Mouse (Mus musculus): ENCODE data around the gene Ostm1. TPM values are rescaled to one million over a fixed set of nuclear protein-coding genes. Genes with fewer than 3 reads are reported as not detected.

Ostm1 gene
- polyA plus RNA-seq, 1 experiment from 2014 or later: 12.1 TPM

- Histone ChIP-seq H3K9me3 (ENCODE audit: low read length) (no peaks in the 10 kb centered on the region), H3K9ac (replicated peaks) (no peak overlapping the region), H3K36me3 (replicated peaks; ENCODE audit: insufficient read depth, low read length) (no peaks in the 10 kb centered on the region), H3K27me3 (ENCODE audit: insufficient read depth, low read length) (peaks cover 22% of the 10 kb centered on the region), H3K4me1 (ENCODE audit: insufficient read depth) (no peaks in the 10 kb centered on the region), H3K4me3 (ENCODE audit: low read depth, low read length) (no peak overlapping the region), H3K4me2 (ENCODE audit: low read depth, low read length) (no peak overlapping the region), H3K27ac (ENCODE audit: low read depth) (no peak overlapping the region)
- ATAC-seq: no peak
- TF ChIP-seq EP300 (IDR thresholded peaks at IDR 0.05; ENCODE audit: low read depth) (no peak), CTCF (IDR thresholded peaks at IDR 0.05; ENCODE audit: low read depth) (no peak)
- WGBS (ENCODE audit: insufficient replicate concordance): 66% methylated on average over 5 of the region's 5 CpGs
- no peak for DNase-seq
These were observed 23.9 kb upstream of the Ostm1 start for GRCm38 (mm10) chr10:42559581-42560200.

GRCm38 (mm10) chr10:42562272-42562671 lies 21.4 kb upstream of the Ostm1 start:
- TF ChIP-seq EP300 (IDR thresholded peaks at IDR 0.05; ENCODE audit: low read depth): no peak
- no peak for TF ChIP-seq CTCF (IDR thresholded peaks at IDR 0.05; ENCODE audit: low read depth)
- Histone ChIP-seq H3K27me3 (ENCODE audit: insufficient read depth, low read length) (peaks cover 41% of the 10 kb centered on the region), H3K4me1 (ENCODE audit: insufficient read depth) (no peaks in the 10 kb centered on the region), H3K27ac (ENCODE audit: low read depth) (no peak overlapping the region), H3K4me2 (ENCODE audit: low read depth, low read length) (no peak overlapping the region), H3K9me3 (ENCODE audit: low read length) (no peaks in the 10 kb centered on the region), H3K4me3 (ENCODE audit: low read depth, low read length) (no peak overlapping the region), H3K36me3 (replicated peaks; ENCODE audit: insufficient read depth, low read length) (no peaks in the 10 kb centered on the region), H3K9ac (replicated peaks) (no peak overlapping the region)
- ATAC-seq (no peak; the same call in 1 of the 2 replicates), DNase-seq (peak; percentile 62)
- WGBS (ENCODE audit: insufficient replicate concordance): 2% methylated on average over 12 of the region's 12 CpGs

GRCm38 (mm10) chr10:42572567-42572966 lies 11.1 kb upstream of the Ostm1 start:
- no peak overlapping the region for H3K4me2 ChIP-seq (ENCODE audit: low read depth, low read length)
- H3K9ac ChIP-seq (replicated peaks): no peak overlapping the region
- H3K27ac ChIP-seq (ENCODE audit: low read depth): no peak overlapping the region
- no peak for ATAC-seq
- DNase-seq: no peak
- H3K27me3 ChIP-seq (ENCODE audit: insufficient read depth, low read length): peaks cover 92% of the 10 kb centered on the region
- WGBS (ENCODE audit: insufficient replicate concordance): 4% methylated on average over 20 of the region's 20 CpGs
- no peaks in the 10 kb centered on the region for H3K36me3 ChIP-seq (replicated peaks; ENCODE audit: insufficient read depth, low read length)
- no peaks in the 10 kb centered on the region for H3K9me3 ChIP-seq (ENCODE audit: low read length)
- TF ChIP-seq CTCF (IDR thresholded peaks at IDR 0.05; ENCODE audit: low read depth) (no peak), EP300 (IDR thresholded peaks at IDR 0.05; ENCODE audit: low read depth) (no peak)
- H3K4me1 ChIP-seq (ENCODE audit: insufficient read depth): no peaks in the 10 kb centered on the region
- no peak overlapping the region for H3K4me3 ChIP-seq (ENCODE audit: low read depth, low read length)

GRCm38 (mm10) chr10:42572971-42573370 lies 10.7 kb upstream of the Ostm1 start:
- H3K4me2 ChIP-seq (ENCODE audit: low read depth, low read length): no peak overlapping the region
- H3K4me3 ChIP-seq (ENCODE audit: low read depth, low read length): no peak overlapping the region
- H3K9ac ChIP-seq (replicated peaks): no peak overlapping the region
- H3K27ac ChIP-seq (ENCODE audit: low read depth): no peak overlapping the region
- ATAC-seq (no peak), DNase-seq (no peak)
- TF ChIP-seq CTCF (IDR thresholded peaks at IDR 0.05; ENCODE audit: low read depth) (no peak), EP300 (IDR thresholded peaks at IDR 0.05; ENCODE audit: low read depth) (no peak)
- no peaks in the 10 kb centered on the region for H3K9me3 ChIP-seq (ENCODE audit: low read length)
- WGBS (ENCODE audit: insufficient replicate concordance): 4% methylated on average over 15 of the region's 15 CpGs
- H3K36me3 ChIP-seq (replicated peaks; ENCODE audit: insufficient read depth, low read length): no peaks in the 10 kb centered on the region
- H3K4me1 ChIP-seq (ENCODE audit: insufficient read depth): no peaks in the 10 kb centered on the region
- H3K27me3 ChIP-seq (ENCODE audit: insufficient read depth, low read length): peaks cover 93% of the 10 kb centered on the region

GRCm38 (mm10) chr10:42574639-42575038 lies 9.0 kb upstream of the Ostm1 start:
- Histone ChIP-seq H3K27ac (ENCODE audit: low read depth) (no peak overlapping the region), H3K9me3 (ENCODE audit: low read length) (no peaks in the 10 kb centered on the region), H3K4me3 (ENCODE audit: low read depth, low read length) (no peak overlapping the region), H3K27me3 (ENCODE audit: insufficient read depth, low read length) (peaks cover 97% of the 10 kb centered on the region), H3K4me1 (ENCODE audit: insufficient read depth) (peaks cover 4% of the 10 kb centered on the region; the same call in 1 of the 2 replicates), H3K4me2 (ENCODE audit: low read depth, low read length) (no peak overlapping the region), H3K9ac (replicated peaks) (no peak overlapping the region), H3K36me3 (replicated peaks; ENCODE audit: insufficient read depth, low read length) (no peaks in the 10 kb centered on the region)
- ATAC-seq: no peak
- whole genome bisulfite sequencing (ENCODE audit: insufficient replicate concordance): 4% methylated on average over 10 of the region's 10 CpGs
- TF ChIP-seq EP300 (IDR thresholded peaks at IDR 0.05; ENCODE audit: low read depth) (no peak), CTCF (IDR thresholded peaks at IDR 0.05; ENCODE audit: low read depth) (no peak)
- DNase-seq: no peak

GRCm38 (mm10) chr10:42577525-42578280 lies 5.9 kb upstream of the Ostm1 start:
- H3K9ac ChIP-seq (replicated peaks): no peak overlapping the region
- H3K4me1 ChIP-seq (ENCODE audit: insufficient read depth): peaks cover 7% of the 10 kb centered on the region
- no peak for TF ChIP-seq EP300 (IDR thresholded peaks at IDR 0.05; ENCODE audit: low read depth)
- no peak for TF ChIP-seq CTCF (IDR thresholded peaks at IDR 0.05; ENCODE audit: low read depth)
- H3K4me2 ChIP-seq (ENCODE audit: low read depth, low read length): no peak overlapping the region
- ATAC-seq (no peak), DNase-seq (no peak)
- no peaks in the 10 kb centered on the region for H3K9me3 ChIP-seq (ENCODE audit: low read length)
- 2% methylated on average over 15 of the region's 15 CpGs for WGBS (ENCODE audit: insufficient replicate concordance)
- H3K27me3 ChIP-seq (ENCODE audit: insufficient read depth, low read length): peaks cover 100% of the 10 kb centered on the region
- no peaks in the 10 kb centered on the region for H3K36me3 ChIP-seq (replicated peaks; ENCODE audit: insufficient read depth, low read length)
- H3K4me3 ChIP-seq (ENCODE audit: low read depth, low read length): no peak overlapping the region
- H3K27ac ChIP-seq (ENCODE audit: low read depth): no peak overlapping the region
